Mouse (Mus musculus) bone marrow, adult 2 months (tissue): ENCODE results near the gene Ube2n.

Source experiments
- CTCF ChIP-seq: fragments of 200-500 bp; IDR thresholded peaks from 2 replicates; pipeline ENCODE4 v1.5.1; 2011; ENCODE audit warnings: low read length, control low read depth; ENCODE audit not compliant: control insufficient read depth, insufficient read depth
- POLR2A ChIP-seq: fragments of 200-500 bp; IDR thresholded peaks from 2 replicates; pipeline ENCODE4 v1.6.1; 2011; ENCODE audit warnings: low read depth, mild to moderate bottlenecking, control low read depth, low read length, borderline replicate concordance; ENCODE audit not compliant: control insufficient read depth

- TF ChIP-seq POLR2A (no peak), CTCF (no peak)
Measured at GRCm38 (mm10) chr10:95589196-95589595, 74.3 kb downstream of the Ube2n start.
